Mouse (Mus musculus): ENCODE measurements around the gene Sytl3. TPM values are rescaled to one million over a fixed set of nuclear protein-coding genes. Genes with fewer than 3 reads are reported as not detected.

The Sytl3 gene
- polyA plus RNA-seq, 1 experiment from 2014 or later = 1.1 TPM

- Histone ChIP-seq H3K9ac (no peak overlapping the region), H3K36me3 (peaks cover 36% of the 10 kb centered on the region; the same call in 1 of the 2 replicates)
- 81% methylated on average over 9 of the region's 9 CpGs for WGBS
Observed at GRCm38 (mm10) chr17:6755176-6755575, 96.3 kb downstream of the Sytl3 start.

GRCm38 (mm10) chr17:6755873-6756272 is 97.0 kb downstream of the Sytl3 start:
- ATAC-seq (ENCODE audit: borderline replicate concordance, extremely low read depth, low FRiP score, low TSS enrichment) = no peak
- WGBS = 77% methylated on average over 8 of the region's 8 CpGs
- Histone ChIP-seq H3K27ac (no peak overlapping the region), H3K27me3 (no peaks in the 10 kb centered on the region), H3K4me3 (no peak overlapping the region), H3K36me3 (peaks cover 35% of the 10 kb centered on the region; the same call in 1 of the 2 replicates), H3K9ac (no peak overlapping the region), H3K4me1 (0 out of 2 replicates have a peak, but pooled peaks cover 6% of the 10 kb centered on the region), H3K4me2 (no peak overlapping the region), H3K9me3 (no peaks in the 10 kb centered on the region)

More at GRCm38 (mm10) chr17:6755176-6755575, 96.3 kb downstream of the Sytl3 start:
- Histone ChIP-seq H3K4me3 (no peak overlapping the region), H3K4me2 (no peak overlapping the region), H3K27me3 (no peaks in the 10 kb centered on the region), H3K4me1 (0 out of 2 replicates have a peak, but pooled peaks cover 6% of the 10 kb centered on the region), H3K9me3 (no peaks in the 10 kb centered on the region), H3K27ac (no peak overlapping the region)
- no peak for ATAC-seq (ENCODE audit: borderline replicate concordance, extremely low read depth, low FRiP score, low TSS enrichment)

- no peak overlapping the region for H3K27ac ChIP-seq
- no peak overlapping the region for H3K9ac ChIP-seq
- peaks cover 24% of the 10 kb centered on the region; the same call in 1 of the 2 replicates for H3K36me3 ChIP-seq
- H3K4me2 ChIP-seq = no peak overlapping the region
- 93% methylated on average over 16 of the region's 16 CpGs for WGBS
- no peaks in the 10 kb centered on the region for H3K27me3 ChIP-seq
- no peaks in the 10 kb centered on the region for H3K4me1 ChIP-seq
- H3K4me3 ChIP-seq = no peak overlapping the region
- H3K9me3 ChIP-seq = no peaks in the 10 kb centered on the region
- no peak for ATAC-seq (ENCODE audit: borderline replicate concordance, extremely low read depth, low FRiP score, low TSS enrichment)
Observed at GRCm38 (mm10) chr17:6757902-6758301, 99.0 kb downstream of the Sytl3 start.

GRCm38 (mm10) chr17:6758845-6759244 is 100.0 kb downstream of the Sytl3 start:
- ATAC-seq (ENCODE audit: borderline replicate concordance, extremely low read depth, low FRiP score, low TSS enrichment) = no peak
- WGBS = 77% methylated on average over 8 of the region's 8 CpGs
- Histone ChIP-seq H3K9ac (no peak overlapping the region), H3K27me3 (no peaks in the 10 kb centered on the region), H3K36me3 (peaks cover 18% of the 10 kb centered on the region; the same call in 1 of the 2 replicates), H3K4me2 (no peak overlapping the region), H3K4me3 (no peak overlapping the region), H3K27ac (no peak overlapping the region), H3K9me3 (no peaks in the 10 kb centered on the region), H3K4me1 (no peaks in the 10 kb centered on the region)

- H3K9me3 ChIP-seq = no peaks in the 10 kb centered on the region
- H3K4me3 ChIP-seq = no peak overlapping the region
- no peak overlapping the region for H3K9ac ChIP-seq
- 50% methylated on average over 9 of the region's 9 CpGs for WGBS
- H3K36me3 ChIP-seq = peaks cover 8% of the 10 kb centered on the region; the same call in 1 of the 2 replicates
- H3K4me2 ChIP-seq = no peak overlapping the region
- H3K27ac ChIP-seq = no peak overlapping the region
- no peak for ATAC-seq (ENCODE audit: borderline replicate concordance, extremely low read depth, low FRiP score, low TSS enrichment)
- no peaks in the 10 kb centered on the region for H3K27me3 ChIP-seq
- 0 out of 2 replicates have a peak, but pooled peaks cover 2% of the 10 kb centered on the region for H3K4me1 ChIP-seq
Observed at GRCm38 (mm10) chr17:6759717-6760292, 100.9 kb downstream of the Sytl3 start.

- H3K4me1 ChIP-seq = peaks cover 30% of the 10 kb centered on the region
- WGBS = 59% methylated on average over 7 of the region's 7 CpGs
- H3K27me3 ChIP-seq = no peaks in the 10 kb centered on the region
Observed at GRCm38 (mm10) chr17:6763513-6764226, 104.8 kb downstream of the Sytl3 start.

GRCm38 (mm10) chr17:6764227-6764593 is 105.3 kb downstream of the Sytl3 start:
- Histone ChIP-seq H3K27ac (no peak overlapping the region), H3K4me2 (no peak overlapping the region), H3K4me1 (peaks cover 32% of the 10 kb centered on the region), H3K9ac (no peak overlapping the region), H3K27me3 (no peaks in the 10 kb centered on the region), H3K9me3 (no peaks in the 10 kb centered on the region), H3K4me3 (no peak overlapping the region), H3K36me3 (no peaks in the 10 kb centered on the region)
- WGBS = 71% methylated on average over 7 of the region's 7 CpGs
- no peak for ATAC-seq (ENCODE audit: borderline replicate concordance, extremely low read depth, low FRiP score, low TSS enrichment)

More at GRCm38 (mm10) chr17:6763513-6764226, 104.8 kb downstream of the Sytl3 start:
- ATAC-seq (ENCODE audit: borderline replicate concordance, extremely low read depth, low FRiP score, low TSS enrichment) = no peak
- no peak overlapping the region for H3K27ac ChIP-seq
- no peaks in the 10 kb centered on the region for H3K36me3 ChIP-seq
- H3K4me2 ChIP-seq = no peak overlapping the region
- no peaks in the 10 kb centered on the region for H3K9me3 ChIP-seq
- no peak overlapping the region for H3K4me3 ChIP-seq
- H3K9ac ChIP-seq = no peak overlapping the region

GRCm38 (mm10) chr17:6764730-6765129 is 105.8 kb downstream of the Sytl3 start:
- H3K4me3 ChIP-seq = no peak overlapping the region
- H3K4me2 ChIP-seq = no peak overlapping the region
- no peak overlapping the region for H3K9ac ChIP-seq
- H3K4me1 ChIP-seq = peaks cover 34% of the 10 kb centered on the region
- H3K27me3 ChIP-seq = no peaks in the 10 kb centered on the region
- 88% methylated on average over 4 of the region's 4 CpGs for WGBS
- H3K36me3 ChIP-seq = no peaks in the 10 kb centered on the region
- ATAC-seq (ENCODE audit: borderline replicate concordance, extremely low read depth, low FRiP score, low TSS enrichment) = no peak
- H3K9me3 ChIP-seq = no peaks in the 10 kb centered on the region
- no peak overlapping the region for H3K27ac ChIP-seq

- H3K36me3 ChIP-seq = no peaks in the 10 kb centered on the region
- no peak overlapping the region for H3K4me2 ChIP-seq
- H3K27ac ChIP-seq = no peak overlapping the region
- H3K9me3 ChIP-seq = no peaks in the 10 kb centered on the region
- no peaks in the 10 kb centered on the region for H3K27me3 ChIP-seq
- H3K4me1 ChIP-seq = peaks cover 34% of the 10 kb centered on the region
- no peak for ATAC-seq (ENCODE audit: borderline replicate concordance, extremely low read depth, low FRiP score, low TSS enrichment)
- H3K9ac ChIP-seq = no peak overlapping the region
- WGBS = 51% methylated on average over 2 of the region's 2 CpGs
- H3K4me3 ChIP-seq = no peak overlapping the region
Observed at GRCm38 (mm10) chr17:6765886-6766285, 107.0 kb downstream of the Sytl3 start.

GRCm38 (mm10) chr17:6766823-6767222 is 107.9 kb downstream of the Sytl3 start:
- Histone ChIP-seq H3K27ac (no peak overlapping the region), H3K27me3 (no peaks in the 10 kb centered on the region), H3K4me1 (peaks cover 42% of the 10 kb centered on the region), H3K9ac (no peak overlapping the region), H3K4me2 (no peak overlapping the region), H3K9me3 (no peaks in the 10 kb centered on the region), H3K4me3 (no peak overlapping the region), H3K36me3 (no peaks in the 10 kb centered on the region)
- 54% methylated on average over 4 of the region's 4 CpGs for WGBS
- no peak for ATAC-seq (ENCODE audit: borderline replicate concordance, extremely low read depth, low FRiP score, low TSS enrichment)

- WGBS = 47% methylated on average over 5 of the region's 5 CpGs
- Histone ChIP-seq H3K9ac (no peak overlapping the region), H3K9me3 (no peaks in the 10 kb centered on the region), H3K36me3 (no peaks in the 10 kb centered on the region), H3K27ac (no peak overlapping the region), H3K4me2 (no peak overlapping the region), H3K4me3 (no peak overlapping the region), H3K27me3 (no peaks in the 10 kb centered on the region), H3K4me1 (peaks cover 49% of the 10 kb centered on the region)
- no peak for ATAC-seq (ENCODE audit: borderline replicate concordance, extremely low read depth, low FRiP score, low TSS enrichment)
Observed at GRCm38 (mm10) chr17:6767771-6768170, 108.9 kb downstream of the Sytl3 start.

GRCm38 (mm10) chr17:6768301-6768788 is 109.5 kb downstream of the Sytl3 start:
- ATAC-seq (ENCODE audit: borderline replicate concordance, extremely low read depth, low FRiP score, low TSS enrichment) = no peak
- no peak overlapping the region for H3K27ac ChIP-seq
- H3K36me3 ChIP-seq = no peaks in the 10 kb centered on the region
- H3K4me3 ChIP-seq = no peak overlapping the region
- H3K4me2 ChIP-seq = no peak overlapping the region
- 74% methylated on average over 5 of the region's 5 CpGs for WGBS
- no peaks in the 10 kb centered on the region for H3K27me3 ChIP-seq
- H3K9ac ChIP-seq = no peak overlapping the region
- no peaks in the 10 kb centered on the region for H3K9me3 ChIP-seq
- H3K4me1 ChIP-seq = peaks cover 53% of the 10 kb centered on the region
